Mouse (Mus musculus) midbrain, embryonic 11.5 days (tissue): ENCODE measurements around the gene Usp15. TPM values are rescaled to one million over a fixed set of nuclear protein-coding genes. Genes with fewer than 3 reads are reported as not detected.
"Not testable (repeated sequence)": the region's sequence is repeated elsewhere in the genome, so short reads cannot be mapped to it uniquely, and the experiment has no call there.

Experiments
- ATAC-seq: fragments of 200-750 bp; cut with Nextera tagmentation; 2 replicates; pipeline ENCODE4 v1.8.0; 2017; ENCODE audit warnings: moderate TSS enrichment, moderate library complexity; ENCODE audit not compliant: low FRiP score
- DNase-seq: peaks from one replicate; pipeline ENCODE4 v3.0.0; 2015; ENCODE audit warnings: low spot score; ENCODE audit errors: missing footprints
- H3K27ac ChIP-seq: fragments of 300-500 bp; sonication (generic); 2 replicates; pipeline ENCODE4 v1.5.1; 2014; ENCODE audit warnings: low read depth, low read length
- H3K27me3 ChIP-seq: fragments of 300-500 bp; sonication (generic); 2 replicates; pipeline ENCODE4 v1.6.1; 2014; ENCODE audit warnings: mild to moderate bottlenecking, low read length, moderate library complexity, mixed read lengths; ENCODE audit not compliant: control insufficient read depth, insufficient read depth
- H3K36me3 ChIP-seq: fragments of 300-500 bp; sonication (generic); 2 replicates; pipeline ENCODE4 v1.6.1; 2014; ENCODE audit warnings: mild to moderate bottlenecking, low read length, moderate library complexity, mixed read lengths; ENCODE audit not compliant: control insufficient read depth, insufficient read depth
- H3K4me1 ChIP-seq: fragments of 300-500 bp; sonication (generic); 2 replicates; pipeline ENCODE4 v1.6.1; 2014; ENCODE audit warnings: low read length; ENCODE audit not compliant: control insufficient read depth, insufficient read depth
- H3K4me2 ChIP-seq: fragments of 300-500 bp; sonication (generic); 2 replicates; pipeline ENCODE4 v1.6.1; 2014; ENCODE audit warnings: mild to moderate bottlenecking, moderate library complexity
- H3K4me3 ChIP-seq: fragments of 300-500 bp; sonication (generic); 2 replicates; pipeline ENCODE4 v1.5.1; 2014; ENCODE audit warnings: low read depth, low read length
- H3K9ac ChIP-seq: fragments of 300-500 bp; sonication (generic); 2 replicates; pipeline ENCODE4 v1.6.1; 2014; ENCODE audit warnings: low read length
- H3K9me3 ChIP-seq: fragments of 300-500 bp; sonication (generic); 2 replicates; pipeline ENCODE4 v1.6.1; 2016; ENCODE audit warnings: low read length; ENCODE audit not compliant: control insufficient read depth
- WGBS: fragments of 180-500 bp; shearing (Covaris S2); extraction: QIAGEN DNeasy Blood & Tissue Kit; methylation state at CpG from one replicate; pipeline ENCODE4 v1.1.7; 2014; 5-methylcytosine and 5-hydroxymethylcytosine counted together
- polyA plus RNA-seq: library from polyadenylated mRNA; unstranded; fragments of >200 nt; fragmentation: Nextera tagmentation; extraction: Ambion mirVana; gene quantifications from 2 replicates; pipeline ENCODE4 v1.2.1, GENCODE M21; 2014

Gene Usp15
- 70.1 and 73.4 TPM in 2 replicates for polyA plus RNA-seq

GRCm38 (mm10) chr10:123196835-123197559 lies at the start of gene Usp15:
Gene Usp15, minus strand, starts transcription at chr10:123196995.
- ATAC-seq: peak; percentile 94
- WGBS: under 1% methylated on average over 64 of the region's 66 CpGs

GRCm38 (mm10) chr10:123229420-123229819 lies 32.6 kb upstream of the Usp15 start:
- no peaks in the 10 kb centered on the region for H3K36me3 ChIP-seq
- H3K4me1 ChIP-seq: no peaks in the 10 kb centered on the region
- H3K27ac ChIP-seq: no peak overlapping the region
- H3K4me3 ChIP-seq: no peak overlapping the region
- DNase-seq (no peak), ATAC-seq (no peak)
- H3K27me3 ChIP-seq: no peaks in the 10 kb centered on the region
- H3K4me2 ChIP-seq: no peak overlapping the region
- H3K9ac ChIP-seq: no peak overlapping the region
- WGBS: 91% methylated on average over 5 of the region's 5 CpGs
- H3K9me3 ChIP-seq: no peaks in the 10 kb centered on the region

More at GRCm38 (mm10) chr10:123196835-123197559, at the start of gene Usp15:
- H3K9me3 ChIP-seq: no peaks in the 10 kb centered on the region
- H3K4me1 ChIP-seq: peaks cover 8% of the 10 kb centered on the region
- DNase-seq: peak; percentile 99
- no peaks in the 10 kb centered on the region for H3K27me3 ChIP-seq
- peak within 1 kb of the TSS; percentile 81 for H3K27ac ChIP-seq
- peak within 1 kb of the TSS; percentile 97 for H3K4me3 ChIP-seq
- peak within 1 kb of the TSS; percentile 61 for H3K4me2 ChIP-seq
- H3K9ac ChIP-seq: peak within 1 kb of the TSS; percentile 93
- H3K36me3 ChIP-seq: no peaks in the 10 kb centered on the region

GRCm38 (mm10) chr10:123222785-123223184 lies 26.0 kb upstream of the Usp15 start:
- H3K4me1 ChIP-seq: no peaks in the 10 kb centered on the region
- no peak overlapping the region for H3K4me2 ChIP-seq
- no peak overlapping the region for H3K4me3 ChIP-seq
- DNase-seq (no peak), ATAC-seq (no peak)
- H3K9me3 ChIP-seq: no peaks in the 10 kb centered on the region
- no peaks in the 10 kb centered on the region for H3K27me3 ChIP-seq
- H3K27ac ChIP-seq: no peak overlapping the region
- no peak overlapping the region for H3K9ac ChIP-seq
- 88% methylated on average over 5 of the region's 5 CpGs for WGBS
- H3K36me3 ChIP-seq: no peaks in the 10 kb centered on the region

- Histone ChIP-seq H3K9ac (no peak overlapping the region), H3K36me3 (no peaks in the 10 kb centered on the region), H3K27ac (no peak overlapping the region), H3K27me3 (no peaks in the 10 kb centered on the region), H3K4me3 (no peak overlapping the region), H3K9me3 (no peaks in the 10 kb centered on the region), H3K4me2 (no peak overlapping the region), H3K4me1 (no peaks in the 10 kb centered on the region)
- DNase-seq (peak; percentile 44), ATAC-seq (no peak)
- 82% methylated on average over 8 of the region's 8 CpGs for WGBS
These were observed 12.7 kb upstream of the Usp15 start for GRCm38 (mm10) chr10:123209517-123209916.

- Histone ChIP-seq H3K4me2 (no peak overlapping the region), H3K4me1 (no peaks in the 10 kb centered on the region), H3K27ac (no peak overlapping the region), H3K9ac (no peak overlapping the region), H3K9me3 (no peaks in the 10 kb centered on the region), H3K36me3 (no peaks in the 10 kb centered on the region), H3K27me3 (no peaks in the 10 kb centered on the region), H3K4me3 (no peak overlapping the region)
- DNase-seq (peak; percentile 60), ATAC-seq (no peak)
- 92% methylated on average over 9 of the region's 9 CpGs for WGBS
These were observed 11.5 kb upstream of the Usp15 start for GRCm38 (mm10) chr10:123208336-123208735.

GRCm38 (mm10) chr10:123206074-123206473 lies 9.3 kb upstream of the Usp15 start:
- Histone ChIP-seq H3K36me3 (no peaks in the 10 kb centered on the region), H3K4me1 (no peaks in the 10 kb centered on the region), H3K9me3 (no peaks in the 10 kb centered on the region), H3K4me3 (no peak overlapping the region), H3K4me2 (no peak overlapping the region), H3K27me3 (no peaks in the 10 kb centered on the region), H3K27ac (no peak overlapping the region), H3K9ac (no peak overlapping the region)
- 92% methylated on average over 6 of the region's 6 CpGs for WGBS
- no peak for ATAC-seq
- DNase-seq: no peak

- not testable (repeated sequence) for H3K4me2 ChIP-seq, H3K27me3 ChIP-seq, H3K9ac ChIP-seq, H3K36me3 ChIP-seq, H3K27ac ChIP-seq, DNase-seq, H3K4me1 ChIP-seq, H3K9me3 ChIP-seq, H3K4me3 ChIP-seq, ATAC-seq
- WGBS: 96% methylated on average over 3 of the region's 3 CpGs
These were observed 8.6 kb upstream of the Usp15 start for GRCm38 (mm10) chr10:123205364-123205763.

- no peaks in the 10 kb centered on the region for H3K4me1 ChIP-seq
- ATAC-seq (no peak), DNase-seq (peak; percentile 61)
- H3K4me3 ChIP-seq: no peak overlapping the region
- no peaks in the 10 kb centered on the region for H3K9me3 ChIP-seq
- no peak overlapping the region for H3K9ac ChIP-seq
- H3K27me3 ChIP-seq: no peaks in the 10 kb centered on the region
- H3K27ac ChIP-seq: no peak overlapping the region
- 91% methylated on average over 23 of the region's 23 CpGs for WGBS
- H3K4me2 ChIP-seq: no peak overlapping the region
- no peaks in the 10 kb centered on the region for H3K36me3 ChIP-seq
These were observed 5.4 kb upstream of the Usp15 start for GRCm38 (mm10) chr10:123201981-123202758.

- no peaks in the 10 kb centered on the region for H3K27me3 ChIP-seq
- DNase-seq: peak; percentile 72
These were observed 4.6 kb upstream of the Usp15 start for GRCm38 (mm10) chr10:123201436-123201835.

More at GRCm38 (mm10) chr10:123201436-123201835, 4.6 kb upstream of the Usp15 start:
- no peaks in the 10 kb centered on the region for H3K4me1 ChIP-seq
- H3K9me3 ChIP-seq: no peaks in the 10 kb centered on the region
- H3K4me3 ChIP-seq: no peak overlapping the region
- no peak for ATAC-seq
- H3K4me2 ChIP-seq: no peak overlapping the region
- no peaks in the 10 kb centered on the region for H3K36me3 ChIP-seq
- WGBS: 92% methylated on average over 5 of the region's 5 CpGs
- no peak overlapping the region for H3K27ac ChIP-seq
- no peak overlapping the region for H3K9ac ChIP-seq
